In the genomic region with DNA sequence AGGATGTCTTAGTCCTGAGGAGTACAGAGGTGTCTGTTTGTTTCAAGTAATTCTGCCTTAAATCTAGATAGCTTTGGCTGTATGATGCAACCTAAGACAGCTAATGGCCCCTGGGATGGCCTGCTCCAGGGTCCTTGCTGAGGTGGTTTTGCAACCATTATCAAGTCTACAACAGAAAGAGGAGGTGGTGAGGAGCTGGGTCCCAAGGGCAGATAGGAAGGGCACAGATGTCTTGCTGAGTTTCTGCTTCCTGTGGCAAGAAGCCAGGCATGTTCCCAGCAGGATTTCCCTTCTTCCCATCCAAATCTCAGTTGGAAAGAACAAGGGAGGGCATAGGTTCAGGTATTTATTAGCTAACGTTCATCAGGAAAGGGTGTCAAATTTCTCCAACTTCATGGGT, we compare ENCODE assay signal across 37 mouse cellular contexts. TPM values are rescaled to one million over a fixed set of nuclear protein-coding genes. Genes with fewer than 3 reads are reported as not detected.
"Had no signal": no experiment of that assay in that cellular context is flagged by ENCODE, and none has a peak within 500 bp of the region (broad histone marks: within the 10 kb centered on the region; RNA-seq: fewer than 3 reads in every experiment).

A gene (minus strand): TSS at position 101 of the 400 bp plus-strand sequence.

- DNase-seq: cerebellum, adult 18-20 months; cerebellum, adult 2 months; cerebellum, adult 8-10 months; cerebellum, adult 9-10 months; cerebellum, adult 9-11 months; cerebellum, postnatal 14 days; cerebellum, postnatal 25 days; cerebellum, postnatal 36 days; embryo, embryonic 11 days; forebrain, postnatal 0 days; gastrocnemius, adult 2 months; gastrocnemius, postnatal 10 days; gastrocnemius, postnatal 14 days; gastrocnemius, postnatal 25 days; gastrocnemius, postnatal 36 days; heart, adult 11 months; heart, adult 18-20 months had no signal

- H3K4me3 ChIP-seq: embryonic facial prominence, embryonic 10.5 days; embryonic facial prominence, embryonic 12.5 days; embryonic facial prominence, embryonic 13.5 days; embryonic facial prominence, embryonic 15.5 days; erythroblast, embryonic 14.5 days; forebrain, embryonic 10.5 days; forebrain, embryonic 12.5 days; forebrain, embryonic 13.5 days; forebrain, embryonic 15.5 days; gastrocnemius, adult 2 months had no signal

- H3K27ac ChIP-seq: embryonic facial prominence, embryonic 10.5 days; embryonic facial prominence, embryonic 12.5 days; embryonic facial prominence, embryonic 13.5 days; embryonic facial prominence, embryonic 15.5 days; forebrain, embryonic 10.5 days; forebrain, embryonic 12.5 days; forebrain, embryonic 13.5 days; forebrain, embryonic 15.5 days; gastrocnemius, adult 2 months had no signal

- H3K4me1 ChIP-seq: embryonic facial prominence, embryonic 10.5 days; embryonic facial prominence, embryonic 12.5 days; embryonic facial prominence, embryonic 13.5 days; embryonic facial prominence, embryonic 15.5 days; forebrain, embryonic 10.5 days; forebrain, embryonic 12.5 days; forebrain, embryonic 13.5 days; forebrain, embryonic 15.5 days had no signal

- H3K36me3 ChIP-seq: embryonic facial prominence, embryonic 10.5 days; embryonic facial prominence, embryonic 12.5 days; embryonic facial prominence, embryonic 13.5 days; embryonic facial prominence, embryonic 15.5 days; forebrain, embryonic 10.5 days; forebrain, embryonic 12.5 days; forebrain, embryonic 15.5 days had no signal

- H3K27me3 ChIP-seq: embryonic facial prominence, embryonic 12.5 days; embryonic facial prominence, embryonic 13.5 days; embryonic facial prominence, embryonic 15.5 days; forebrain, embryonic 12.5 days; forebrain, embryonic 13.5 days; forebrain, embryonic 15.5 days had no signal

- H3K9me3 ChIP-seq: embryonic facial prominence, embryonic 10.5 days; embryonic facial prominence, embryonic 12.5 days; embryonic facial prominence, embryonic 13.5 days; embryonic facial prominence, embryonic 15.5 days; forebrain, embryonic 10.5 days; forebrain, embryonic 12.5 days; forebrain, embryonic 13.5 days; forebrain, embryonic 15.5 days had no signal

RNA-seq across cellular contexts. Expression of the gene that starts here (rescaled TPM):
- total RNA-seq: common myeloid progenitor, adult 5-6 weeks; forebrain, postnatal 0 days; gastrocnemius, adult 18-20 months; gastrocnemius, adult 2 months; gastrocnemius, adult 8-10 months; gastrocnemius, postnatal 10 days; gastrocnemius, postnatal 14 days; gastrocnemius, postnatal 25 days; gastrocnemius, postnatal 36 days; granulocyte monocyte progenitor cell, adult 5-6 weeks; heart, adult 18-20 months had no signal
- polyA plus RNA-seq: cerebellum, adult 2 months; cortical plate, adult 2 months; embryonic facial prominence, embryonic 10.5 days; embryonic facial prominence, embryonic 13.5 days; embryonic facial prominence, embryonic 14.5 days; embryonic facial prominence, embryonic 15.5 days; erythroblast, embryonic 14.5 days; forebrain, embryonic 10.5 days; forebrain, embryonic 11.5 days; forebrain, embryonic 12.5 days; forebrain, embryonic 13.5 days; forebrain, embryonic 14.5 days; forebrain, embryonic 15.5 days; forebrain, embryonic 16.5 days; forebrain, postnatal 0 days; frontal cortex, adult 2 months; gonadal fat pad, adult 2 months had no signal
